Mouse (Mus musculus) A20 (cell line): ENCODE results near the gene Guk1.

Source experiments
- DNase-seq: peaks from one replicate; pipeline ENCODE4 v3.0.0-alpha.2; 2011; ENCODE audit warnings: low read depth, low spot score

Guk1 gene

DNA sequence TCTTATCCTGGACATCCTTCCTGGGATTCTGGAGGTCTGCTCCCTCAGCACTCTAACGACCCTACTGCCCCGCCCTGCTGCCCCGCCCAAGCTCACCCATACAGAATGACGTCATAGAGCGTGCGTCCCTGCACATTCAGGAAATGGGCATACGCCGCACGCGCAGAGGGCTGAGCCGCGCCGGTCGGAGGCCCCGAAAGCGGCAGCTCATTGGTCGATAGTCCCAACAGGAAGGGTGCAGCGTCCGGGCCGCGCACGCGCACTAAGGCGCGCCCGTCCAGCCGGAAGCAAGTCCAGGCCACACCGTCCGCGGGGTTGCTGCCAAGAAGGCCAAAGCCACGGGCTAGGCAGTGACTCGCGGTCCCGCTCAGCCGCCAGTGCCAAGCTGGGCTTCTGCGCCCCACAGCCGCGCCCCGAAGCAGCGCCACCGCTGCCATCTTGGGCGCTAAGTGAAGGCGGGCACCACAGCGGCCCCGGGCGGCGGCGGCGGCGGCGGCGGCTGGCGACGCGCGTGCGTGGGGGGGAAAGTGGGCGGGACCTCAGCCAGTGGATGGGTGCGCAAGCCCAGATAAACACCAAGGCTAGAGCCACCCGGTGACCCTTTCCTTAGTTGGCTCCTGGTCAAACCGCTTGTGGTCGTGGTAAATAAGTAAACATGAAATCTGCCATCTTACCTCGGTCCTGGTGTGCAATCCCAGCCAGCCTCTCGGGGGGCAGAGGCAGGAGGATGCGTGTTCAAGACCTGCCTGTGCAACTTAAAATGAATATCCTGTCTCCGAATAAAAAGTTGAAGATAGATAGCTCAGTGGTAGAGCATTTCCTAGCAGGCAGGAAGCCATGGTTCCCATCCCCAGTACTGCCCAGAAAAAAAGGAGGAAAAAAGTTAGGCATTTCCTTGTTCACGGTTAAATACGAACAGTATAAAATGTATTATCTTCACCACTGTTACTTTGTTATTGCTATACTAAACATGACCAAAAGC, 28.5 kb downstream of the Guk1 start, which contains the start of gene Iba57:
Iba57 (minus strand) TSS at position 485 of the 982 bp plus-strand sequence.
- DNase-seq = peak; percentile 99

GRCm38 (mm10) chr11:59162443-59163254, 29.4 kb downstream of the Guk1 start:
- peak; percentile 4 for DNase-seq

DNA sequence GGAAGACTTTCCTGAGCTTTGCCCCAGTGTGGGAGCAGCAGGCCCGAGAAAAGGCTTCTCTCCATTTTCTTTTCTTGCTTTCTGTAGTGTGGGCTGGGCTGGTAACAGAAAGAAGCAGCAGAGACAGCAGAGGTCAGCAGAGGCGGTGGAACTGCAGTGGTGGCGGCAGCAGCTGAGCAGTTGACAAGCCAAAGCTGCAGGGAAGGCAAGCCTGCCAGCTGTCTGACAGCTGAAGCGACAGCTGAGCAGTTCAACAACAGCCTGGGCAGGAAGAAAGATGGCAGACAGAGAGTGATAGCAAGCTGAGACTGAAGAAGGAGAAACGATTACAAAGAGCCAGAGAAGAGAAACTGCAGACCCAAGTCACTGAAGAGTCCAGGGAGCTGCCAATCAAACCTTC, 30.6 kb downstream of the Guk1 start:
- no peak for DNase-seq

DNA sequence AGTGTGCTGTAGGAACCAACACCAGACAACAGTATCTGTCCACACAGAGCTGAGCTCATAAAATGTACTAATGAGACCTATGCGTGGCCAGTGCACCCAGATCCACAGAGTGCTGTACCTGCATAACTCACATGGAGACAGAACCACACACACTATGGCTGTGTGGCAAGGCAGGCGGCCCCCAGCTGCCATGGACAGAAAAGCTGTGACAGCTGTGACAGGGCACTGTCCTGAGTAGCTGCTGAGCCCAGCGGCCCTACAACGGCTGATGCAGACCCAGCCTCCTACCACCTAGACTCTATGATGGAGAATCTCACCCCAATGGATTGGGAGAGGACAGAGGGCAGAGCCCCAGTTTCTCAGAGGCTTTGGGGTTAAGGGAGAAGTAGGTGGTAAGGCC, 32.5 kb downstream of the Guk1 start:
- no peak for DNase-seq

GRCm38 (mm10) chr11:59159099-59159498, 32.9 kb downstream of the Guk1 start:
- DNase-seq = no peak

GRCm38 (mm10) chr11:59155900-59156299, 36.1 kb downstream of the Guk1 start:
- DNase-seq = no peak

DNA sequence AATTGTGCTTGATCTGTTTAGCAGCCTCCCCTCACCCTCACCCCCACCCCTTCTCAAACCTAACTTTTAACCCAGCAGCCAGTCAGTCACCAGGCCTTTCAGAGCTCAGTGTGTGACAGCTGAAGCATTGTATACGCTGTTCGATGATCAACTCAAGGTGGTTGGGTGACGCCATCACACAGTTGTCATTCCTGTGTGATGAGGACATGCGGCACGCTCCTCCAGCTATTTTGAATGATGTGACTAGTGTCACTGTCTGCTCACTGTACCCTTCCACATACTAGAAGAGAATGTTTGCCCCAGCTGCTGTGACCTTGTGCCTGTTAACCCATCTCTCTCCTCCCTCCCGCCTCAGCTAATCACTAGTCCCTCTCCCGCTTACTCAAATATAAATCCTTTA, 37.8 kb downstream of the Guk1 start:
- no peak for DNase-seq

DNA sequence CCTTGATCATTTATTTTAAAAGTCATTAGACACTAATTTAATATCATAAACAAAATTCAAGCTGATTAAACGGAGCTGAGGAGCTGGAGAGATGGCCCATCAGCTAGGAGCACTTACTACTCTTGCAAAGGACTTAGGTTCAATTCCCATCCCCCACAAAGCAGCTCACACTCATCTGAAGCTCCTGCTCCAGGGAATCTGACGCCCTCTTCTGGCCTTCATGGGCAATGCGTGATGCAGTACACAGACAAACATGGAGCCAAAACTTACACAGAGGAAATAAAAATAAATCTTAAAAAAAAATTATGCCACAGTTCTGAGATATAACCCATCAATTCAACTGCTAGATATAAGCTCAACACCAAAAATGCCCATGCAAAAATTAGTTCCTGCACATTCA, 40.3 kb downstream of the Guk1 start:
- DNase-seq = peak; percentile 41

DNA sequence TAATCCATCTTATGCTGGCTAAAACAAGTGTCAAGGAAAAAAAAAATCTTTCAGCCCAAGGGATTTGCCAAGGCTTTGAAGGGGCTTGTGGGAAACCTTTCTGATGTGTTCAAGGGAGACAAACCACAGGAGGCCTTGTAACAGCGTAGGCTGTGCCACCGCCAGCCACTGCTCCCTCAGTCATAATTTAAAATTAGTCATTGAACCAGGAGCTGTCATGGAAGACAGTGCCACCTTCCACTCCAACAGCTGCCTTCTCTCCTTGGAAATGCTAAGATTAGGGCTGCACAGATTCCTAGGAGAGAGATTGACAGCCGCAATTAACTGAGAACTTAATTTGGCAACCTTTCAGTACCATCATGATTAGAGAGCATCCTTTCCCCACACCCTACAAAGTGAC, 42.7 kb downstream of the Guk1 start:
- no peak for DNase-seq

- DNase-seq = no peak
Observed at GRCm38 (mm10) chr11:59142962-59143361, 49.0 kb downstream of the Guk1 start.

DNA sequence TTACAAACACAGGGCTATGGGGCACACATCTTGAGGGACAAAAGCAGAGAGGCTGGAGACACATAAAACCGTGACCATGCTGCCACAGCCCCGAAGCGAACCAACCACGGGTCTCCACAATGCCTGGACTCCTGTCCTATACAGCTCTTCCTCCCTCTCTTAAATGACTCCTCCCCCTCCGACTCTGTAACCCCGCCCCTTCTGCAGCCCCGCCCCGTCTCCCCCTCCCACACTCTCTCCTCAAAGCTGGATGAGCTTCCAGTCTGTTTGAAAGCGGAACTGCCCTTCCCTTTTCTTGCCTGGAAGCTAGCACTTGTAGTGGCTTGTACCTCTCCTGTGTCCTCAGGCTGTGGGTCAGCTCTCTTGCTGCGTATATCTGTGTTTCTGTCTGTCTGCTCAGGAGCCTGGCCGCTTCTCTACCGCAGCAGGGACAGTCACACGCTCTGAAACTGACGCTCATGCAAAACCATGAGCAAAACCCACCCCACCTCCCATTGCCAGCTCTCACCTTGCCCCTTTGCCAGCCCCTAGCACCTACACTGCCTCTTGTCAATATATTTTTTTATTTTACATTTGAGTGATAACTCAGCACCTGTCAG, 50.1 kb downstream of the Guk1 start:
- DNase-seq = peak; percentile 31

DNA sequence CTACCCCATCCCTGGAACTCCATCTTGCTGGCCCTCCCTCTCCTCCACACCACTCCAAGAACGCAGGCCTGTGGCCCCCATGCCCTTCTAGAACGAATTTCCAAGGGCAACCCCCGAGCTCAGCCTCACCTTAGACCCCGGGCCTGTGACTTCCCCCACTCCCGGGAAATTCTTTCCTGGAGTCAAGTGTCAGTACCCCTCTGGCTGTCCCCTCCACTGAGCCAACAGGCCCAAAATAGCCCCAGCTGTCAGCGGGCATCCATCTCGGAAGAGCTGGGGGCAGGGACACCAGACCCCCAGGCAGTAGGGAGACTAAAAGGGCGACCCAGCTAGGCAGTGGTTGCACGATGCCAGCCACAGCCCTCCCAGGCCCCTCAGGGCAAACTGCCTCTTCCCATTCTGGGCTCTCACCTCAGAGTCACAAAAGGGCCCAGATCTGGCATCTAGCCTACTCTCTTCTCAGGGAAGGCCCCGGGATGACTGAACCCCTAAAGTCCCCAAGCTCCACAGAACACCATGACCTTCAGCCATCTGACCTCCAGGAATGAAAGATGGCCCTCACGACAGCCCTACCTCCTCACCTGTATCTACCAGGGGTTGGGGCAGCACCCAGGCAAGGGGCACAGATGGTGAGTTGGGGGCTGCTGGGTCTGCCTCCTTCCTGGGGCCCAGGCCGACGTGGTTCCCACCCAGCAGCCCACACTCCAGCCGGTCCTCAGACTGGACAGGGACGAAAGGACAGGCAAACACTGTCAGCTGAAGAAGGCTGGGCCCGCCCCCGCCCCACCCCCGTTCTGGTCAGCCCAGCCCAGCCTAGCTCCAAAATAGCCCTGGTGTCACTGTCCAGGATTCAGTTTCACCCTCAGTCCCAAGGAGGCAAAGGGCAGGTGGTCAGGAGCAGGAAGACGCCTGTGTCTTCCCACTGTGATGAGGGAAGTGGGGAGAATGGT, 53.2 kb downstream of the Guk1 start:
- DNase-seq = no peak

DNA sequence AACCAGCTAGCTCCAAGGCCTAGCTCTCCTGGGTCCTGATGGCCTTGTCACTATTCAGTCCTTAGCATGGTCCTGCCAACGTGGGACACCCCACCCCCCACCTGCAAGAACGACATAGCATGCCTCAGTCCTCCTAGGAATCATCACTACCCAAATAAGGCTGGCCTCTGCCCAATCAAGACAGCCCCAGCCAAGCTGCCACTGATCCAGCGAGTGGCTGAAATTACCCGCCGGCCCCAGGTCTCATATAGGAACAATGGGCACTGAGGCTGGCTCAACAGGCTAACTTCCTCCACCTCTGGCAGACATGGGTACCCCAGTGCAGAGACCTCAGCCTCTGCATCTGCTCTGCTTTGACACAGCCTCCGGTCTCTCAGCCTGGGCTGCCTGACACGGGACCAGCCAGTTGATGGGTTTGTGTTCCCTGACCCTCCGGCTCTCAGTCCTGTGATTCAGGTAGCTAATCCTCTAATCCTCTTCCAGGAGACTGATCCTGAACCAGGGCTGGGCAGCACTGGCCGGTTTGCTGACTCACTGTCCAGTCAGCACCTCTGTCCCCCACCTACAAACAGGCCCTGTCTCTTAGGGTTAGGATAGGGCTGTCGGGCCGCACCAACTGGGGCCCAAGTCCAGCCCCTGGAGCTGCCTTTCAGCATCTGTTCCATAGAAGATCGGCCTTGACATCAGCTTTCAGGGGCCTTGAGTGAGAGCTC, 54.9 kb downstream of the Guk1 start:
- no peak for DNase-seq

DNA sequence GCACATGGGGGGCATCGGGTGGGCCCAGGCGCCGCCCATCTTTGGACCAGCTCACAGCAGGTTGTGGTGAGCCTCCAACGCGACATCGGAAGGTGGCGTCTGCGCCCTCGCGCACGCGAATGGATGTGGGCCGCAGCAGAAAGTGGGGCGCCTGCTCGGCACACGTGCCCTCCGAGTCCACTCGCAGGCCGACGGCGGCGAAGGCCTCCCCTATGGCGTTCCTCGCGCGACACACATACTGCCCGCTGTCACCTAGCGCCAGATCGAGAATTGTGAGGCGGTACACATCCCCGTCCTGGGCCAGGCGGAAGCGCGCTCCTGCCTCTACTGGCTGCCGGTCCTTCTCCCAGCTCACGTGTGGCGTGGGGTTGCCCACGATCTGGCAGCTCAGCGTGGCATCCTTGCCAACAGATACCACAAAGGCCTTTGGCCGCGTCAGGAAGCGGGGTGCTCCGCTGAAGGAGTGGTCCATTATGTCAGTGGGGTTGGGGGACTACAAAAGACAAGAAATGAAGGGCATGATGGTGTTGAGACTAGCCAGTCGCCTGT, 56.0 kb downstream of the Guk1 start, which contains the start of gene Obscn:
Obscn (minus strand) TSS at position 499 of the 549 bp plus-strand sequence.
- DNase-seq = no peak

DNA sequence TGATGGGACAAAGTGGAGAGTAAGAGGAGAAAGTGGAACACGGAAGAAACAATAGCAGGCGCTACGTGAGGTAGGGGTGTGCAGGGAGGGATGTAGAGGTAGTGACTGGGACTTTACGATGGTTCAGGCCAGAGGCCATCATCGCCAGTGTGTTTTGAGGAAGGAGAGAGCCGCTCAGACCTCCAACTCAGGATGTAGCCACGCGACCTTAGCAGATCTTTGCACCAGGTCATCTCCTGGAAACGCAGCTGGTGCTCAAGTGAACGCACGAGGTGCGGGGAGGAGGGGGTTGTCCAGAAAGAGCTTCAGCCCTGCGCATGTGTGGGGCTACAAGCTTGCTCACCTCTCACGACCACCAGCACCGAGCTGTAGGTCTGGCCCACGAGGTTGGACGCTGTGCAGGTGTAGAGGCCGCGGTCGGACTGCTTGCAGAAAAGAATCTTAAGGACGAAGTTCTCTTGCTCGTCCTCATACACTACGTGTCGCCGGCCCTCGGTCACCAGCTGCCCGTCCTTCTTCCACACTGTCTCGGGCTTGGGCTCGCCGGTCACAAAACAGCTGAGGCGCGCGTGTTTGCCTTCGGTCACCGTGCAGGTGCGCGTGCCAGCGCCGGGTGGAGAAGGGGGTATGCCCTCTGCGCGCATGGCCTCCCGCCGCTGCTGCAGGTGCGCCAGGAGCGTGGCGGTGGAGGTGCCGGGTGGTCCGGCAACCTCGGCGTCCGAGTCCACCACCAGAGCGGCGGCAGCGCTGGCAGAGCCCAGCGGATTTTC, 56.8 kb downstream of the Guk1 start:
- no peak for DNase-seq

DNA sequence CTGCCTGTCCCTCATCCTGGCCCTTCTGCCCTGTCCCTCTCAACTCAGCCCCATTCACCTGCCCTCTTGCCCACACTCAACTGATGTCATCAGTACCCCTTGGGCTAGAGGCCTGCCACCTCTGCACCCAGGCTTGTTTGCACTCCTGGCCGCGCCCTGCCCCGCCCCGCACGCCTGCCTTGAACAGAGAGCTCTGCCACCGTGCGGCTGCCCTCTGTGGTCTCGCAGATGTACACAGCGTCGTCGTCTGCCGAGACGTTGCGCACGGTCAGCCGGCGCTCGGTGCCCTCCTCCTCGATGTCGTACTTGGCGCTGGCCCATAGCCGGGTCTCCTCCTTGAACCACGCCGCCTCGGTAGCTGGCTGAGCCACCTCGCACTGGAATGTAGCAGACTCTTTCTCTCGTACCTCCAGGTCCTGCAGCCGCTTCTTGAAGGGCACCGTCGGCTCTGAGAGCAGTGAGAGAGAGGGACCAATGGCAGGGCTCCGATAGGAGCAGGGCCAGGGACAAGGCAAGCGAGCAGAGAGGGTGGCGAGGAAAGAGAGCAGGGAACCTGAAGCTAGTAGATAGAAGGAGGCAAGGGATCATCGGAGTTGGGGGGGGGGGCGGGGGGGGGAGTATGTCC, 57.5 kb downstream of the Guk1 start:
- DNase-seq = no peak
